Mouse (Mus musculus) fat pad, adult 2 months (tissue): ENCODE results near the gene Idh3a.
"Not testable (repeated sequence)": the region's sequence is repeated elsewhere in the genome, so short reads cannot be mapped to it uniquely, and the experiment has no call there.

Source experiments
- DNase-seq: peaks from one replicate; pipeline ENCODE4 v3.0.0-alpha.2; 2011; ENCODE audit warnings: low read depth, low spot score; ENCODE audit errors: extremely low read depth

Idh3a gene

DNA sequence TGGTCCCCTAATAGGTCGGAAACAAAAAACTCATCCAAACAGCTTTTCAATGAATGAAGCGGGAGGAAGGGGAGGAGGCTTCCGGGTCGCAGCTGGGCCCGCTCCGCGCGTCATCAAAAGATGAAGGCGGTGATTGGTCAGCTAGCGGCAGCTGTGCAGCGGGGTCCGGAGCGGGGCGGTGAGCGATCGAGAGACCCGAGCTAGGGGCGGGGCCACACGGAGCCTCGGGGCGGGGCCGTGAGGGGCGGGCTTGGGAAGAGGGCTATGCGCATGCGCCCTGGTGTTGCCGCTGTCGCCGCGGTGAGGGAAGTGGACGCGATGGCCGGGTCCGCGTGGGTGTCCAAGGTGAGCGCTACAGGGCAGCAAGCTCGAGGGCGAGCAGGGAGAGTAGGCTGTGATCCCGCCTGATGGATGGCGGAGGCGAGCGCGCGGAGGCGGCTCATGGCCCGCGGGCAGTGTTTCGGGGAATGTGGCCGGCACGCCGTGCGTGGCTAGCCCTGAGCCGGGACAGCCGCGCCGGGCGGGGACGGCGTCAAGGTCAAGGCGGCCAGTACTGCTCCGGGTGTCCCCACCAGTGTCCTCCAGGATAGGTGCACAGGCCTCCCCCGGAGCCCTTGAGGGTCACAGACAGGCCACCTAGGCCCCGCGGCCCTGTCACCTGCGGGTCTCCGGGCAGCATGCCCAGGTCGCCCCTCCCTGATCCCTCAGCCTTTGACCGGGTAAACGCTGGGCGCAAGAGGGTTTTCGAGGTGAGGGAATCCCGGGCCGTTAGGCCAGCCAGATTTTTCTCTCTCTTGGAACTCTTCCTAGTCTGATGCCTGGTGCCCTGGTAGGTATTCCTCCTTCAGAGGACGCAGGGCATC, at the start of gene Idh3a:
Gene Idh3a (plus strand): TSS at position 136 of the 863 bp plus-strand sequence.
- no peak for DNase-seq

DNA sequence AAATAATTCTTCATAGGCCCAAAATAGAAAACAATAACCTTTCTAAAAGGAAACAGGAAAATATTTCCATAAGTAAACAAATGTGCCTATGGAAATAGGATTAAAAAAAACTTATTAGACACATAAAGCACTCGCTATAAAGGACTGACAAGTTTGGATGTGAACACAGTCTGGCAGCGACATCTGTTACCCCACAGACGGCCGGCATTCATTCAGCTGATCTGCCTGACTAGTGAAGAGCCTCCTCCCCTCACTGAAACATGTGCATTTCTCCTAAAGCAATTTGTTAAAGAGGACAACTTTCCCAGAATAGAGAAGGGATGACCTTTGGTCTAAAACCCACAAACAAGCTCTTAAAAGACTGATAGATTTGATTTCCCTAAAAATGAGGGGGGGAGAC, 49.1 kb upstream of the Idh3a start:
- DNase-seq, result no peak

DNA sequence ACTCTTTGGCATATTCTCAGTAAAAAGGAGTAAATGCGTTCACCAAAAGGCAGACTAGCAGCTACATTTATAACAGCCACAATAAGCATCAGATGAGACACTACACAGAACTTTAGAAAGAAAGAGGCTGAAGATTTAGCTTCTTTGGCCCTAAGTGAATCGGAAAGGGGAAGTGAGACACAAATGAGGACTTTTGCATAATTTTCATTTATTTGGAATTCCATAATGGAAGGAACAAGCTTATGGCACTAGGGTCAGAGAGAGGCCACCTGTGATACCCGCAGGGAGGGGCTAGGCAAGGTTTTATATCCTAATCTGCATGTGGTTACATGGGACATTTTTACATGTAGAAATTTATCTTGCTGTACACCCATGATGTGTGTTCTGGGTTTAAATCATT, 48.7 kb upstream of the Idh3a start:
- DNase-seq, result no peak

DNA sequence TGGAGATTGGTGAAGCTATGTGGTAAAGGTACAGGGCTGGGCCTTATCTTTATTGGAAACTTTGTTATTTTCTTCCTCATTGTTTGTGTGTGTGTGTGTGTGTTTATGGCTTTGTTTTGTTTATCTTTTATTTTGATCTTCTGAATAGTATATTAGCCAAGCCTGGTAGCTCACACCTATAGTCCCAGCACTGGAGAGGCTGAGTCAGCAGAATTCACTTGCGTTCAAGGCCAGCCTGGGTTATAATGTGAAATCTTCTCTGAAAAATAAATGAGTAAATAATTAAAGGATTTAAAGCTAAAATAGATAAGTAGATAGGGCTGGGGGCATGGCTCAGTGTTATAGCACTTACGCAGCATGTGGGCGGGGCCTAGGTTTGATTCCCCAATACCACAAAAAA, 47.9 kb upstream of the Idh3a start:
- DNase-seq, result no peak

DNA sequence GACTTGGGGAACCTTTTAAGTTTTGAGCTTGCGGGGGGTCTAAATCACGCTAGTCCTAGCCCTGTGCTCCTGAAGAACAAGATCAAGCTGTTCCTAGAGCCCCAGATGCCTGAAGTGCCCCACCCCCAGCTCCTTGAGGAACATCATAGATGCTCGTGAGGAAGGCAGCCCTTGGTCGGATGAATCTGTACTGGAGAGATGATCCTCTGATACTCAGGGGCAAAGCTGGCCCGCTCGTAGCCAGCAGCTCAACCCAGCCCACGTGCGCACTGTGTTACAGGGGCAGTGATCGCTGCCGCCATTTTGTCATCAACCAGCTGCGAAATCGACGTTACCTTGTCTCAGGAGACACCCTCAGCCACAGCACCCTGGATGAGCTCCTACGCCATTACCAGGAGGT, 47.5 kb upstream of the Idh3a start, which contains the start of gene Sh2d7:
Gene Sh2d7 (plus strand): TSS at position 301 of the 400 bp plus-strand sequence.
- DNase-seq, result no peak

DNA sequence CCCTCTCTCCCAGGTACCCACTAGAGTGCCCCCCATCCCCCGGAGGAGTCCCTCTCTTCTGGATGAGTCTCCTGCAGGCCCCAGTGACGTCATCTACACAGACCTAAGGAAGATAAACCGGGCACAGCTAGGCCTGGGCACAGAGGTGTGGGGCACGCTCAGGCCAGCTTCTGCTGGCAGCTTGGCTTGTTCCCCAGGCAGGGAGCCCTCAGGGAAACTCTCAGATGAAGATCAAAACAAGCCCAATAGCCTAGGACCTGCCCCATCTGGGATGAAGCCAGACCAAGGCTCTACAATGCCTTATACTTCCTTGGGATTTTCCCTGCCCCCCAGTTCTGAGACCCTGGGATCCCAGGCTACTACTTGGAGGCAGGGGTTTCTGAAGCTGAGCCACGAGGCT, 45.3 kb upstream of the Idh3a start:
- DNase-seq, result no peak

DNA sequence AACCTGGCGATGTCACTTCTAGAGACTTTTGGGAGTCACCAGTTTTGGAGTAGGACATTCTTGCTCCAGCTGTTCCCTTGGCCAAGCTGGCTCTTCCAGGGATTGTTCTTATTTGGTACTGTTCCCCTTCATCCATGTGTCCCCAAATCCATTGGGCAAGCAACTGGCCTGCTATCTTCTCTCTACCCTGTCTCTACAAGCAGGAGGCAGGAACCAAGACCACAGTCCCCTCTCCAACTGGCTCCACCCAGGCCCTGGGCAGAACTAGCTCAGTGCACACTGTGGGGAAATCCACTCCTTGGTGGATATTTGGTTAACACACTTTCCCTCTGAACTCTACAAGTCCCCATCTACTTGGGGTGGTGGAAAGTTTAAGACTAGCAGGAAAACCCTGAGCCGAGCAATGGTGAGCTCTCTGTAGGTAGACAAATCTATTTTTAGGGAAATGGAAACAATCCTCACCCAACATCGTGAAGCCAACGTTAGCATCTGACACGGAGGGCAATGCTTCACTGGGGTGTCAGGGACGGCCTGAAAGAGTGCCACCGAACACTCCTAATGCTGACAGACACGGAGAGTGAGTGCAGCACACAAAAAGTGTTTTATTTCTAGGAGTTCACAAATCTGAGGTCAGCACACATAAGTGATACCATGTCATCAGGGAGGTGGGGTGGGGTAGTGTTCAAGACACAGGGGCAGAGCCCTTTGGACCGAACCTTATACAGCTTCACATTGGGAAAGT, 41.8 kb upstream of the Idh3a start:
- no peak for DNase-seq

DNA sequence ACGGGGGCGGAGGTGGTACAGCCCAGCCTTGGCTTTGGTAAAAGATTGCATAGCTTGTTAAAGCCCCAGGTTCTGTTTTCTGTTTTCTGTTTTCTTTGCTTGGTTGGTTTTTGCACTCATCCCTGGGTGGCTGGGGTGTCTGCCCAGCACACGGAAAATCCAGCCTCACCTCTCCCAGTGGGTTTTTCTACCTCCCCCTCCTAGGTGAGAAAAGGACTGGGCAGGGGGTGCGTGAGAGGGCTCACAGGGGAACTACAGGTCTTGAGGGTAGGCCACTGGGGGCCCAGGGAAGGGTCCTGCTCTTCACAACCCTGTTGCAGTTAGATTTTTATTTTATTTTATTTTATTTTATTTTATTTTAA, 41.2 kb upstream of the Idh3a start:
- no peak for DNase-seq

DNA sequence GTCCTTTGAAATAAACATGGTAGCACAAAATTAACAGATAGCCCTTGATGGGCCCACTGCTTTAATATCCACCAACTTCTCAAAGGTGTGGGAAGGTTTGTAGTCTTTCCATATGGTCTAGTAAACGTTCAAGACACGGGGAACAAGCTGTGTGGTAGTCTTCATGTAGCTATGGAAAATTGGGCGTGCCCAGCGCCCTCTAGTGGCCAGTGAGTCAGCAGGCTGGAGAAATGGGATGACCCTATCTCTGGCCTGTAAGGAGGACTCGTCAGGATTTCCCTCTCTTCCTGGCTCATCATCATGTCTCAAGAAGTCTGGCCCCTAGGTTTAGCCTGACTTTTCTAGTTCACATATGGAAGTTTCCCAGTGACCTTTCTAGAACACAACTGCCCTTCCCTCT, 38.6 kb upstream of the Idh3a start:
- DNase-seq, result no peak

DNA sequence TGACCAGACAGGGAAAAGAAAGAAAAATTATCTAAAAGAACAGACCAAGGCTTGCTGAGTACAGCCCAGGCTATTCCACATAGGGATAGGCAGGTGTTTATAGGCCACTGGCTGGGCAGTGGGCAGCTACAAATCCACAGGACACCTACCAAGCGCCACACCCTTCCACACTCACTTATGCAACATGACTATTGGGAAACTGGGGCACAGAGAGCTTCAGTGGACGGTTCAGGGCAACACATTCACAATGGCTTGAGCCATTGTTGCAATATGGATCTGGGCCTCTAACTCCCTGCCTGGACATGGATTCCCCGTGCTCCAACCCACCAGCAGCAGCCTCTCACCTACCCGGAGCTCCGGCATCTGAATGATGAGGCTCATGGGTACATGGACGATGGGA, 36.7 kb upstream of the Idh3a start:
- peak; percentile 21 for DNase-seq

DNA sequence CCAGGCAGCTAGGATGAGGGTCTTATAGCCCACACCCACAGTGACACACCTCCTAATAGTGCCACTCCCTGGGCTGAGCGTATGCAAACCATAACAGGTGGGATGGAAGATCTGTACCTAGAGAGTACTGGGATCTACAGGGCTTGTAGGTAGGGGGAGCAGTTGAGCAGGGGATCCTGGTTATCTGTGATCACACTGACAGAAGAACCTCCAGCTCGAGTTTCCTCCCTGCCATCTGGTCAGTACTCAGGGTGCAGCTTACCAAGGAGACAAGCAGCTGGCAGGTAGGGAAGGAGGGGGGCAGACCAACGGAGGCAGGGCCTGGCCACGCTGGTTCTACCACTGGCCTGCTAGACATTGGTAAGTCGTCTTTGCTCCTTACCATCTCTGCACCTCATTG, 33.7 kb upstream of the Idh3a start:
- DNase-seq, result no peak

DNA sequence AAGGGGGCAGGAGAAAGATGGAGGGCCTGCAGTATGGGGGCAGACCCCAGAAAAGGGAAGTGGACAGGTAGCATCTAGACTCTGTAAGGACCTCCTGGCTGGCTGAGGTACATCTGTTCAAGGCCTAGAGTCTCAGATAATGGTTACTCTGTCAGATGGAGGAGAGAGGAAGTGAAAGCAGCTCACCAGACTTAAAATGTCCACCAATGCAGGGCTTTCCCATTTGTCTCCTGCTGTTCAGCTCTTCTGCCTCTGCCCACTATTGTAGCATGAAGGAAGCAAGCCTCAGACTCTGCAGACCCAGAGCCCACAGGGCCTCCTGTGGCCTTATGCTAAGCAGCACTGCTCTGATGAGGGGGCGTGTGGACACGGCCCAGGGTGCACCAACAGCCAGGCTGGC, 31.1 kb upstream of the Idh3a start:
- DNase-seq, result no peak

DNA sequence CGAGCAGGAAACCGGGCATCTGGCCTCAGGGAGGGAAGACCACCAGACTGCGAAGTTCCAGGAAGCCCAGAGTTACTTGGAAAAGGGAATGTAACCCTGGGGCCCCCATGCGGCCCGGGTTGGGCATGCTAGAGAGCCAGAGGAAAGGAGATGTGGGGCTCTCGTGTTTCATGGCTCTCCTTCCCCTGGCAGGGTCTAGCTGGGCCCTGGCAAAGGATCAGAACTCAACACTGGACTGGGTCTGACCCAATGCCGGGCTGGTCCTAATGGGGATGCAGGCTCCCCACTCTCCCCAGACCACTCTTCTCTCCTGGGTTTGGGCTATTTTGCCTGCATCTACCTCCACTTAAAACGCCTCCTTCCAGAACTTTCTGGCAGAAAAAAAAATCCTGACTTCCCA, 27.4 kb upstream of the Idh3a start:
- no peak for DNase-seq

DNA sequence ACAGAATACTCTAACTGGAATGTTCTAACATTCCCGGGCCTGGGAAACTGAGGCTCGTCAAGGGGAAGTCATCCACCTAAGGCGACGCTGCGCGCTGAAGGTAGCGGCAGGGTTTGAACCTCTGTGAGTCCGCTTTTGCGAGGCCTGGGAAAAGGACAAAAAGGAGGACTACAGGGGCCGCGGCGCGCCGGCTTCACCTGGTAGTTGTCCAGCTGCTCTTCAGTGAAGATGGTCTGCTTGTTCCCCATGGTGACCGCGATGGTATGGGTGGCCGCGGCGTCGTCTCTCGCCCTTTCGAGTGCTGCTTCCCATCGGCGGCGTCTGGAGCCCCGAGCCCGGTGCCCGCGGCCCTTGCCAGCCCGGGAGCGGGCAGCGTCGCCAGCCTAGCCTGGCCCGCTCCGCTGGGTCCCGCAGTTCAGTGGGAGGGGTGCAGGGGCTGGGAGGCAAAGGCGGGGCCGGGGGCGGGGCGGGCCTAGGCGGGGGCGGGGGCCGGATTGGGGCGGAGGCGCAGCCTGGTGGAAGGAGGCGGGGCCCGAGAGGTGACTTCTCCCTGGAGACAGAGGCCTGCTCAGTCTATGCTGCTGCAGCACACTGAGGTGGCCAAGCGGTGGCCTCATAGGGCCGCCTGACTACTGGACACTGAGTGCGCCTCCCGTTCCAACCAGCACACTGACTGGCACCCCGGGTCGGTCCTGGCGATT, 26.2 kb upstream of the Idh3a start, which contains the start of gene Cib2:
Gene Cib2 (minus strand): TSS at position 448 of the 701 bp plus-strand sequence.
- no peak for DNase-seq

DNA sequence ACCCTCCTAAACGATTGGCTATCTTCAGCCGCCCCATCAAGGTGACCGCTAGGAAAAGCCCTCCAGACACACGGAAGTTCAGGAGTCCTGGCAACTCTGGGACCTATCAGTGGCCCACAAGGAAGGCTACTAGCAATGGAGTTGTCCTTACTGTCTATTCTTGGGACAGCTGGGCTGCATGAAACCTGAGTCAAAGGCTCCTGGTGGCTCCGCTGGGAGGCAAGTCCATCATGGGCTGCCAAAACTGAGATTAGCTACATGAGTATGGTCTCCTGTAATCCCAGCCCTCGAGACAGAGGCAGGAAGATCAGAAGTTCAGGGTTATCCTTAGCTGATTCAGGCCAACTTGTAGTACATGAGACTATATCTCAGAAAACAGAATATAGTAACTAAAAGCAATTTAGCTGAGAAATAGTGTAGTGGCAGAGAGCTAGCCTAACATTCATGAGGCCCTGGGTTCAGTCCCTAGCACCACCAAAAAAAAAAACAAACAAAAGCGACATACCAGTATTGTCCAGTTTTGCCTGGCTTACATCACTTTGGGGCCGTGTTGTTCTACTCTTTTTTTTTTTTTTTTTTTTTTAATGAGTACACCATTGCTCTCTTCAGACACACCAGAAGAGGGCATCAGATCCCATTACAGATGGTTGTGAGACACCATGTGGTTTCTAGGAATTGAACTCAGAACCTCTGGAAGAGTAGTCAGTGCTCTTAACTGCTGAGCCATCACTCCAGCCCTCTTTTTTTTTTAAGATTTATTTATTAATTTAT, 25.1 kb upstream of the Idh3a start:
- DNase-seq, result no peak

DNA sequence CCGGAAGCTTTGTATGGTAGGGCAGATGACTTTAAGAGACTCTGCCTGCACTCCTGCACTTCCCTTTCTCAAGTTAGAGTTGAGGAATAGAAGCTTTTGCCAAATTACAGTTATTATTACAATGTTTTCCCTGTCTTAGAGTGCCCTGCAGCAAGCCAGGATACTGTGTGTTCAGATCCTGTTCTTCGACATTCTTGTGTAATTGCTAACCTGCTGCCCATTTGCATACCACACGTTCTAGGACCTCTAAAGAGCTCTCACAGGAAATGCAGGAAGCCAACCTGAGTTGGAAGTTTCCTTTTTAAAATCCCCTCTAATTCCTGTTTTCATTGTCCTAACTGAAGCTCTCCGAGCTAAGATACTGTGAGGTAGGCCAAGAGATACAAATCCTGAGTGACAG, 19.2 kb upstream of the Idh3a start:
- DNase-seq, result peak; percentile 88

DNA sequence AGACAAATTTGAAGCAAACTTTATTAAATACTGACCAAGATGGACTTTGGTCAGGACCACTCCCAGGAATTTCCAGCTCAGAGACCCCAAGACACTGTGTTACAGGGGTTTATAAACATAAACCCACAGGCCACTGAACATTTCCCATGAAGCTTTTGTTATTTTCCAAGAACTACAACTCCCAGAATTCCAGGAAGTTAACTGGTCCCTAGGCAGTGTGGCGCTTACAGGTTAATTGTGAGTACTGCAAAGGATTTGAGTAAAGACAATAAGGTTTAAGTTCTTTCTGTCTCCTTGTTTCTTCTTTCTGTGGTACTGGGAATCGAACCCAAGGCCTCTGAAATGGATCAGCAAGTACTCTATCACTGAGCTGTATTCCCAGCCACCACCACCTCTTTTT, 17.4 kb upstream of the Idh3a start:
- DNase-seq, result no peak

DNA sequence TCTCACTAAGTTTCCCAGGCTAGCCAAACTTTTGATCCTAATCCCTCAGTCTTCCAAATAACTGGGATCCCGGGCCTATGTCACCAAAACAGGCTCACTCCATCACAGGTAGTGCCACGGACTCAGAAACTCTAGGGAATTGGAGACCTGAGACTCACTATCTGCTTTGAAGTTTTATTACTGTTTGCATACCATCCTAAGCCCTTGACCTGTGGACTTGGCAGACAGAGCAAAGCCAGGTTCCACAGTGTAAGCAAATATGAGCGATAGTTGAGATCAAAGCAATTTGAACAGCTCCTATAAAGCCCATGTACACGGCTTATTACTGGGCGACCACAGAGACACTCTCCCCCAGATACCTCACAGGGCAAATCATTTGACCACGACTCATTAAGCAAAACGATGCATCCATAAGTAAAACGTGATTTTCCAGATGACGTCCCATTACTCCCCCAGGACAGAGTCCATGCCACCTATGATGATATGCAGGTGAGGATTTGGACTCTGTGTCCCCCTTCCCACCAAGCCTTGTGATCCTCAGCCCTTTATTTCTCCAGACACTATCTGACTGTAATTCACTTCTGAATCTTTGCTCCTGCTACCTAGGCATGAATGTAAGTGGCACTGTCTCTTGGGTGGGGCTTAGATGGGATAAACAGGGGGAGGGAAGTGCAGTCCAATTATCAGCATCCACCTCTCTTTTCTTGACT, 14.8 kb upstream of the Idh3a start:
- DNase-seq, result no peak

DNA sequence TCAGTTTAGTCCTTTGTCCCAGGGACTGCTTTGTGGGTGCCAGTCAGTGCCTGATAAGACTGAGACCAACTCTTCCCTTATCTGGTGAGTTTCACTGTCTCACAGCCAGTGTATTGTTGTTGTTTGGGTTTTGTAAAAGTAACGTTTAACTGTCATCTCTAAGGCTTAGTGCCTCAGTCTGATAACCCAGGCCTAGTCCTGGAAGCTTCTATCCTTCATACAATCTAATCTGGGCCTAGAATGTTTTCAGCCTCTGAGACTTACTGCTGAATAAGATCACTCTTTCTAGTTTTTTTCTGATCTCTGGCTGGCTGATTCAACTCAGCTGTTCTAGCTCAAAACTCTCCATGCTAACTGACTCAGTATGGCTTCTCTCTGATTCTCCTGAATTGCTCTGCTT, 2.4 kb upstream of the Idh3a start:
- no peak for DNase-seq

DNA sequence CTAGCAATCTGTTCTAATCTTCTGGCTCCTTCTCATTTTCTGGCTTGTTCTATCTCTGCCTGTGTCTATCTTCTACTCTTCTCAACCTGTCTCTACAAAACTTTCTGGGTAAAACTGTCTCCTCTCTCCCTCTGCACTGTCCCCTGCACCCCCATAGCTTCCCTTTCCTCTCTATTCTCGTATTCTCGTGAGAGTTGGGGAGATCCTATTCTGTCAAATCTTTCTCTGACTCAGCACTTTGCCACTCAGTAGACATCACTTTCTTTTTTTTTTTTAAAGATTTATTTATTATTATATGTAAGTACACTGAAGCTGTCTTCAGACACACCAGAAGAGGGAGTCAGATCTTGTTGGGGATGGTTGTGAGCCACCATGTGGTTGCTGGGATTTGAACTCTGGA, 2.0 kb upstream of the Idh3a start:
- not testable (repeated sequence) for DNase-seq
